ENCODE assay signal across 10 mouse cellular contexts in genomic region chr14:55713729-55714122, GRCm38 (mm10). TPM values are rescaled to one million over a fixed set of nuclear protein-coding genes. Genes with fewer than 3 reads are reported as not detected.
A peak's percentile ranks its signal among the peaks of the same experiment; 100 is the strongest.
DNase-seq lines count a peak whose midpoint lies in the region; ATAC-seq and TF ChIP-seq lines count a peak whose summit lies in the region.
"Had no signal": no experiment of that assay in that cellular context is flagged by ENCODE, and none has a peak within 500 bp of the region (broad histone marks: within the 10 kb centered on the region; RNA-seq: fewer than 3 reads in every experiment).

Gene Tgm1, minus strand, starts transcription at chr14:55713926.

- no peaks in the 10 kb centered on the region; the same call in 1 of the 2 replicates for H3K27me3 ChIP-seq in forebrain, embryonic 11.5 days (ENCODE audit: control insufficient read depth, insufficient read depth, low read length)
- H3K27me3 ChIP-seq in forebrain, embryonic 13.5 days, result peaks cover 26% of the 10 kb centered on the region
- H3K27me3 ChIP-seq in liver, adult 2 months (ENCODE audit: control insufficient read depth, insufficient read depth, low read length), result no peaks in the 10 kb centered on the region
- H3K27me3 ChIP-seq in embryonic facial prominence, embryonic 10.5 days (replicated peaks; ENCODE audit: low read depth, poor library complexity, severe bottlenecking), result peaks cover 30% of the 10 kb centered on the region
- no peaks in the 10 kb centered on the region for H3K27me3 ChIP-seq in liver, embryonic 14.5 days (ENCODE audit: control insufficient read depth, insufficient read depth, low read length)

- H3K36me3 ChIP-seq in forebrain, embryonic 11.5 days (ENCODE audit: control insufficient read depth, insufficient read depth, low read length), result no peaks in the 10 kb centered on the region; the same call in 1 of the 2 replicates
- H3K36me3 ChIP-seq in forebrain, embryonic 13.5 days (ENCODE audit: poor library complexity, severe bottlenecking), result peaks cover 17% of the 10 kb centered on the region
- peaks cover 3% of the 10 kb centered on the region; the same call in 1 of the 2 replicates for H3K36me3 ChIP-seq in liver, adult 2 months (ENCODE audit: control insufficient read depth, insufficient read depth, low read length)
- peaks cover 26% of the 10 kb centered on the region for H3K36me3 ChIP-seq in embryonic facial prominence, embryonic 10.5 days (replicated peaks)
- H3K36me3 ChIP-seq in liver, embryonic 14.5 days (replicated peaks; ENCODE audit: control insufficient read depth, insufficient read depth, low read depth), result no peaks in the 10 kb centered on the region

- no peak for TF ChIP-seq CTCF in liver, adult 2 months (IDR thresholded peaks at IDR 0.05; ENCODE audit: low read depth, low read length)
- TF ChIP-seq CTCF in liver, embryonic 14.5 days (IDR thresholded peaks at IDR 0.05; ENCODE audit: low read depth), result no peak

- peak within 1 kb of the TSS; percentile 14; the same call in 1 of the 2 replicates for H3K9ac ChIP-seq in forebrain, embryonic 11.5 days (ENCODE audit: low read length)
- no peak within 1 kb of the TSS for H3K9ac ChIP-seq in forebrain, embryonic 13.5 days
- H3K9ac ChIP-seq in liver, adult 2 months (ENCODE audit: low read depth, low read length), result peak within 1 kb of the TSS; percentile 80
- H3K9ac ChIP-seq in liver, embryonic 14.5 days (replicated peaks), result no peak within 1 kb of the TSS; the same call in 1 of the 2 replicates

- no peak for TF ChIP-seq POLR2A in liver, adult 2 months (IDR thresholded peaks at IDR 0.05; ENCODE audit: extremely low read depth, insufficient read depth, low read length)

- H3K79me2 ChIP-seq in liver, adult 2 months (ENCODE audit: control insufficient read depth, insufficient read depth, low read length), result peaks cover 4% of the 10 kb centered on the region; the same call in 1 of the 2 replicates

- no peak within 1 kb of the TSS for H3K4me3 ChIP-seq in forebrain, embryonic 11.5 days (ENCODE audit: low read depth, low read length)
- no peak within 1 kb of the TSS for H3K4me3 ChIP-seq in forebrain, embryonic 13.5 days
- H3K4me3 ChIP-seq in liver, adult 2 months (ENCODE audit: insufficient read depth, low read depth, low read length), result peak within 1 kb of the TSS; percentile 82
- H3K4me3 ChIP-seq in embryonic facial prominence, embryonic 10.5 days, result peak within 1 kb of the TSS; percentile 39
- peak within 1 kb of the TSS; percentile 4 to 45; a peak in 3 of 4 replicates for H3K4me3 ChIP-seq in liver, embryonic 14.5 days (ENCODE audit: insufficient read depth in 1 of 2, low read depth in 2 of 2, low read length in 2 of 2)

- DNase-seq in forebrain, embryonic 11.5 days (ENCODE audit: low spot score), result no peak
- no peak for DNase-seq in liver, adult 2 months (ENCODE audit: extremely low read depth, low read depth, low spot score)
- no peak for DNase-seq in liver
- DNase-seq in embryonic facial prominence, embryonic 10.5 days (ENCODE audit: low spot score), result no peak
- DNase-seq in liver, embryonic 14.5 days (ENCODE audit: low read depth in 3 of 3, low spot score in 3 of 3), result no peak
- DNase-seq in embryo, embryonic 9.5 days (ENCODE audit: extremely low spot score), result no peak
- DNase-seq: cerebellum, adult 9-10 months; thymus, postnatal 36 days had no signal

- TF ChIP-seq EP300 in liver, embryonic 14.5 days (IDR thresholded peaks at IDR 0.05; ENCODE audit: low read depth), result no peak

- WGBS in forebrain, embryonic 11.5 days, result 31% methylated on average over 4 of the region's 4 CpGs
- WGBS in forebrain, embryonic 13.5 days, result 20% methylated on average over 4 of the region's 4 CpGs
- WGBS in liver, adult 2 months, result 26% methylated on average over 4 of the region's 4 CpGs
- WGBS in embryonic facial prominence, embryonic 10.5 days, result 21% methylated on average over 4 of the region's 4 CpGs
- WGBS in liver, embryonic 14.5 days (ENCODE audit: insufficient replicate concordance), result 23% methylated on average over 4 of the region's 4 CpGs

- H3K4me1 ChIP-seq in forebrain, embryonic 11.5 days (replicated peaks; ENCODE audit: control insufficient read depth, insufficient read depth, low read length), result peaks cover 3% of the 10 kb centered on the region; the same call in 1 of the 2 replicates
- no peaks in the 10 kb centered on the region for H3K4me1 ChIP-seq in forebrain, embryonic 13.5 days
- H3K4me1 ChIP-seq in liver, adult 2 months (ENCODE audit: control insufficient read depth, insufficient read depth, low read length), result peaks cover 24% of the 10 kb centered on the region
- H3K4me1 ChIP-seq in embryonic facial prominence, embryonic 10.5 days, result peaks cover 32% of the 10 kb centered on the region
- H3K4me1 ChIP-seq in liver, embryonic 14.5 days (replicated peaks; ENCODE audit: control insufficient read depth in 2 of 2, insufficient read depth in 2 of 2, low read length in 1 of 2), result 0 out of 4 replicates have a peak, but pooled peaks cover 0 to 4% of the 10 kb centered on the region in 2 experiments

- H3K27ac ChIP-seq in forebrain, embryonic 11.5 days (ENCODE audit: low read depth, low read length), result no peak within 1 kb of the TSS
- no peak within 1 kb of the TSS for H3K27ac ChIP-seq in forebrain, embryonic 13.5 days
- H3K27ac ChIP-seq in liver, adult 2 months (replicated peaks; ENCODE audit: insufficient read depth, low read depth, low read length), result peak within 1 kb of the TSS; percentile 87
- H3K27ac ChIP-seq in embryonic facial prominence, embryonic 10.5 days (replicated peaks), result no peak within 1 kb of the TSS
- H3K27ac ChIP-seq in liver, embryonic 14.5 days, result no peak within 1 kb of the TSS

- no peak for ATAC-seq in forebrain, embryonic 11.5 days (replicated peaks; ENCODE audit: low FRiP score)
- no peak for ATAC-seq in forebrain, embryonic 13.5 days
- ATAC-seq in liver, embryonic 14.5 days (ENCODE audit: insufficient read depth), result no peak
- ATAC-seq in CD4-positive, CD25-positive, alpha-beta regulatory T cell, adult 4 months, result no peak

- 0 out of 2 replicates have a peak within 1 kb of the TSS, but pooled peaks have one; percentile 5 for H3K4me2 ChIP-seq in forebrain, embryonic 11.5 days (ENCODE audit: low read depth, low read length, severe bottlenecking)
- H3K4me2 ChIP-seq in forebrain, embryonic 13.5 days, result no peak within 1 kb of the TSS; the same call in 1 of the 2 replicates
- H3K4me2 ChIP-seq in liver, embryonic 14.5 days (ENCODE audit: low read depth), result peak within 1 kb of the TSS; percentile 58

- no peaks in the 10 kb centered on the region for H3K9me3 ChIP-seq in forebrain, embryonic 11.5 days (ENCODE audit: control insufficient read depth, low read length)
- H3K9me3 ChIP-seq in forebrain, embryonic 13.5 days (replicated peaks), result no peaks in the 10 kb centered on the region
- H3K9me3 ChIP-seq in embryonic facial prominence, embryonic 10.5 days, result no peaks in the 10 kb centered on the region
- H3K9me3 ChIP-seq in liver, embryonic 14.5 days (ENCODE audit: control insufficient read depth, low read length), result no peaks in the 10 kb centered on the region

RNA-seq across cellular contexts. Expression of gene Tgm1, which starts in this region (rescaled TPM):
- polyA plus RNA-seq in forebrain, embryonic 11.5 days (2014; fragmentation: Nextera tagmentation; extraction: Ambion mirVana), result 0.21 and 1.4 TPM in 2 replicates
- 0.13 and 0.21 TPM in 2 replicates for polyA plus RNA-seq in forebrain, embryonic 13.5 days (2015; fragmentation: Nextera tagmentation; extraction: Ambion mirVana)
- 7.9 and 8.4 TPM in 2 replicates for total RNA-seq in liver, adult 2 months (2014; rRNA removed)
- polyA plus RNA-seq in liver, adult 2 months (2012; rRNA removed), result 22.8 and 24.2 TPM in 2 replicates
- polyA plus RNA-seq in embryonic facial prominence, embryonic 10.5 days (2016; fragmentation: Nextera tagmentation; extraction: Ambion mirVana), result 0.70 and 0.90 TPM in 2 replicates
- polyA plus RNA-seq in liver, embryonic 14.5 days (2012; rRNA removed), result 2.0 and 2.4 TPM in 2 replicates
- polyA plus RNA-seq in liver, embryonic 14.5 days (2014; fragmentation: Nextera tagmentation; extraction: Ambion mirVana), result 2.0 and 2.3 TPM in 2 replicates
- polyA plus RNA-seq in CD4-positive, CD25-positive, alpha-beta regulatory T cell, adult 4 months (2017; shearing (Covaris generic)), result not detected

Comparison
In these comparisons a context has a peak if more than half of its experiments do, and no peak if none do; other contexts are left out.
1. H3K9ac ChIP-seq: peak in forebrain, embryonic 11.5 days (single experiment) and liver, adult 2 months (single experiment); none in forebrain, embryonic 13.5 days (single experiment) and liver, embryonic 14.5 days (single experiment).
2. H3K4me3 ChIP-seq: peak in liver, adult 2 months (single experiment), embryonic facial prominence, embryonic 10.5 days (single experiment) and liver, embryonic 14.5 days (2 of 2); none in forebrain, embryonic 11.5 days (single experiment) and forebrain, embryonic 13.5 days (single experiment).